Mouse (Mus musculus): Measurements from ENCODE around the gene Zbtb7b. TPM values are rescaled to one million over a fixed set of nuclear protein-coding genes. Genes with fewer than 3 reads are reported as not detected.
A peak's percentile ranks its signal among the peaks of the same experiment; 100 is the strongest.

Gene Zbtb7b
- polyA plus RNA-seq, 1 experiment from 2014 or later: 8.2 TPM

DNA sequence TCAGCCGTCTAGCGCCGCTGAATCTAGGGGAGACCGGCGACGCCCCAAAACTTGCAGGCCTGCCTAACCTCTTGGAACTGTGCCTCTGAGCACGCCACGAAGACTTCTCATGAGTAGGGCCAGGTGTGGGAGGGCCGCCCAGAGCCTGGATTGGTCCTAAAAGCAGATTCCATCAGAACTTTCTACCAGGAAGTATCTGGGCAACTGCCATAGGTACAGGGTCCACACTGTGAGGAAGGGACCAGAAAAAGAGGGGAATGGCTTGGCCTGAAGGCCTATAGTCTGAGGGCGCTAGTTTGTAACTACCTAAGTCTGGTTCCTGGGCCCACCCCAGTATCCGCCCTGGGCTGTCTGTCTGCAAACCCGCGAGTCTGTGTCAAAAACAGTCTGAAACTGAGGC, 63.0 kb downstream of the Zbtb7b start:
- Histone ChIP-seq H3K4me2 (replicated peaks) (no peak overlapping the region), H3K27ac (replicated peaks) (peak overlapping the region; percentile 39), H3K27me3 (no peaks in the 10 kb centered on the region), H3K36me3 (peaks cover 30% of the 10 kb centered on the region), H3K9ac (no peak overlapping the region), H3K9me3 (replicated peaks) (no peaks in the 10 kb centered on the region), H3K4me1 (peaks cover 42% of the 10 kb centered on the region), H3K4me3 (replicated peaks) (no peak overlapping the region)
- WGBS: 46% methylated on average over 13 of the region's 13 CpGs
- ATAC-seq (ENCODE audit: insufficient number of reproducible peaks, low FRiP score, low TSS enrichment, low read depth): no peak

DNA sequence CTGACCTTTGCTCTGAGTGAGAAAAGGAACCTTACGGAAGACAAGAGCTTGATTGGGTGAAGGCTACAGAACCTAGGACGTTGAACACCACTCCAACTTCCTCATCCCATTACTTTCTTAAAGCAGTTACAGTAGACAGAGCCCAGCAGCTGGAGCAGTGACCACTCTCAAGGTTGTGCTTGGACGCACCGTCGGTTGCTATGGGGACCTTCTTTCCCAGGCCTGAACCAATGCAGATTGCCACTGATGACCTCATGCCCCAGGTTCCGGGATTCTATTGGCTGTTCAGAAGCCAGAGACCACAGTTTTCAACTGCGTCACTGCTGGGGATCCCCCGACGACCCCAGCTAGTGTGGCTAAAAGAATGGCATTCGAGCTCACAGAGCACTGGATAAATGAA, 63.6 kb downstream of the Zbtb7b start:
- Histone ChIP-seq H3K36me3 (peaks cover 30% of the 10 kb centered on the region), H3K27me3 (no peaks in the 10 kb centered on the region), H3K4me1 (peaks cover 36% of the 10 kb centered on the region), H3K9me3 (replicated peaks) (no peaks in the 10 kb centered on the region), H3K4me3 (replicated peaks) (no peak overlapping the region), H3K27ac (replicated peaks) (peak overlapping the region; percentile 34; the same call in 1 of the 2 replicates), H3K9ac (no peak overlapping the region), H3K4me2 (replicated peaks) (no peak overlapping the region)
- WGBS: 29% methylated on average over 10 of the region's 10 CpGs
- no peak for ATAC-seq (ENCODE audit: insufficient number of reproducible peaks, low FRiP score, low TSS enrichment, low read depth)

DNA sequence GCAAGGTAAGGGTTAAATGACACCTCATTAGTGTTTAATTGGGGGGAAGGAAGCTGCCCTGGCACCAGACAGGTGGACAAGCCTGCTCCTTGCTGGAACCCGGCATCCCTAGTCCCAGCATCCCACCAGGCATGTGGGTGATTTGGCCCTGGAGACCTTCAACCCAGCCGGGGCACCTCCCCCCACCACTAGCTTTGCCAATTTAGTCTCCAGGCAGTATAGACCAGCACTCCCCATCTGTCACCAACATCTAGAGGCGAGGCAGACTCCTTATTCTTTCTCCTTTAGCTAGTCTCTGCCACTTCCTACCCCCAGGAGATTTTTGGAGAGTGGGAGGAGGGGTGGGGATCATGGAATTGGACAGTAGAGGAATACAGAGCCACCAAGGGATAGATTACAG, 64.2 kb downstream of the Zbtb7b start:
- Histone ChIP-seq H3K9me3 (replicated peaks) (no peaks in the 10 kb centered on the region), H3K9ac (no peak overlapping the region), H3K27me3 (no peaks in the 10 kb centered on the region), H3K4me3 (replicated peaks) (no peak overlapping the region), H3K4me1 (peaks cover 31% of the 10 kb centered on the region), H3K27ac (replicated peaks) (no peak overlapping the region), H3K36me3 (peaks cover 28% of the 10 kb centered on the region), H3K4me2 (replicated peaks) (no peak overlapping the region)
- 42% methylated on average over 3 of the region's 3 CpGs for WGBS
- no peak for ATAC-seq (ENCODE audit: insufficient number of reproducible peaks, low FRiP score, low TSS enrichment, low read depth)

DNA sequence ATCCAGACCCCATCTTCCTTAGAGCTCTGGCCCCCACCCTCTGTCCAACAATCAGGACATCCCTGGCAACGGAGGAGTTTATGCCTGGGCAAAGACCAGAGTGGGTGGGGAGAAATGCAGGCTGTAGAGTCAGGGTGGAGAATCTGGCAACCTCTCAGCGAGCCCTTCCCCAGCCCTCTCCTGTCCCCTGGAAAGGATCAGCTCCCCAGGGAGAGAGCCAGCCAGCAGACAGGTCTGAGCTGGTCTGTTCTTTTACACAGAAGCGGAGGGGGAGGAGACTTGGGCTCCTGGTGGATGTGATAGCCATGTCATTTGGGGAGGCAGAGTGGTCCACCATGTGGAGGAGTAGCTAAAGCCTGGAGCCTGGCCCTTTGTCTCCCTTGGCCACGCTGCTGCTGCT, 66.0 kb downstream of the Zbtb7b start:
- Histone ChIP-seq H3K4me1 (peaks cover 31% of the 10 kb centered on the region), H3K9ac (no peak overlapping the region), H3K9me3 (replicated peaks) (no peaks in the 10 kb centered on the region), H3K27ac (replicated peaks) (peak overlapping the region; percentile 80), H3K36me3 (peaks cover 11% of the 10 kb centered on the region; the same call in 1 of the 2 replicates), H3K4me2 (replicated peaks) (peak overlapping the region; percentile 21; the same call in 1 of the 2 replicates), H3K4me3 (replicated peaks) (no peak overlapping the region), H3K27me3 (no peaks in the 10 kb centered on the region)
- 13% methylated on average over 4 of the region's 4 CpGs for WGBS
- ATAC-seq (ENCODE audit: insufficient number of reproducible peaks, low FRiP score, low TSS enrichment, low read depth): peak; percentile 49; the same call in 1 of the 2 replicates

Other genes starting within 250 kb of the Zbtb7b start
- 3.0 and 3.2 TPM in 2 replicates for gene Hcn3, start 234.6 kb downstream of the Zbtb7b start, polyA plus RNA-seq (2015; fragmentation: Nextera tagmentation; extraction: Ambion mirVana)
- 29.9 and 33.6 TPM in 2 replicates for gene Clk2, start 230.0 kb downstream of the Zbtb7b start, polyA plus RNA-seq (2015; fragmentation: Nextera tagmentation; extraction: Ambion mirVana)
- gene Scamp3, start 217.3 kb downstream of the Zbtb7b start, polyA plus RNA-seq (2015; fragmentation: Nextera tagmentation; extraction: Ambion mirVana): 108 and 109 TPM in 2 replicates
- 34.9 and 37.0 TPM in 2 replicates for gene Fam189b, start 211.6 kb downstream of the Zbtb7b start, polyA plus RNA-seq (2015; fragmentation: Nextera tagmentation; extraction: Ambion mirVana)
- 49.0 and 55.6 TPM in 2 replicates for gene Gba, start 191.8 kb downstream of the Zbtb7b start, polyA plus RNA-seq (2015; fragmentation: Nextera tagmentation; extraction: Ambion mirVana)
- gene Thbs3, start 179.6 kb downstream of the Zbtb7b start, polyA plus RNA-seq (2015; fragmentation: Nextera tagmentation; extraction: Ambion mirVana): 47.1 and 59.7 TPM in 2 replicates
- gene Mtx1, start 167.7 kb downstream of the Zbtb7b start, polyA plus RNA-seq (2015; fragmentation: Nextera tagmentation; extraction: Ambion mirVana): 173 and 196 TPM in 2 replicates
- gene Muc1, start 165.7 kb downstream of the Zbtb7b start, polyA plus RNA-seq (2015; fragmentation: Nextera tagmentation; extraction: Ambion mirVana): 4.0 and 10.2 TPM in 2 replicates
- 294 and 310 TPM in 2 replicates for gene Krtcap2, start 148.8 kb downstream of the Zbtb7b start, polyA plus RNA-seq (2015; fragmentation: Nextera tagmentation; extraction: Ambion mirVana)
- gene Trim46, start 148.5 kb downstream of the Zbtb7b start, polyA plus RNA-seq (2015; fragmentation: Nextera tagmentation; extraction: Ambion mirVana): 5.0 and 5.9 TPM in 2 replicates
- gene Dpm3, start 135.4 kb downstream of the Zbtb7b start, polyA plus RNA-seq (2015; fragmentation: Nextera tagmentation; extraction: Ambion mirVana): 150 and 173 TPM in 2 replicates
- gene Slc50a1, start 124.2 kb downstream of the Zbtb7b start, polyA plus RNA-seq (2015; fragmentation: Nextera tagmentation; extraction: Ambion mirVana): 71.8 and 72.2 TPM in 2 replicates
- gene Efna1, start 113.6 kb downstream of the Zbtb7b start, polyA plus RNA-seq (2015; fragmentation: Nextera tagmentation; extraction: Ambion mirVana): 55.8 and 57.4 TPM in 2 replicates
- gene Efna3, start 71.8 kb downstream of the Zbtb7b start, polyA plus RNA-seq (2015; fragmentation: Nextera tagmentation; extraction: Ambion mirVana): 42.3 and 47.2 TPM in 2 replicates
- 28.1 and 31.0 TPM in 2 replicates for gene Efna4, start 56.7 kb downstream of the Zbtb7b start, polyA plus RNA-seq (2015; fragmentation: Nextera tagmentation; extraction: Ambion mirVana)
- gene Adam15, start 44.8 kb downstream of the Zbtb7b start, polyA plus RNA-seq (2015; fragmentation: Nextera tagmentation; extraction: Ambion mirVana): 93.2 and 96.1 TPM in 2 replicates
- gene Dcst2, start 32.8 kb downstream of the Zbtb7b start, polyA plus RNA-seq (2015; fragmentation: Nextera tagmentation; extraction: Ambion mirVana): 0.13 and 0.21 TPM in 2 replicates
- gene Dcst1, start 29.5 kb downstream of the Zbtb7b start, polyA plus RNA-seq (2015; fragmentation: Nextera tagmentation; extraction: Ambion mirVana): 0.46 and 0.64 TPM in 2 replicates
- gene Lenep, start 8.0 kb upstream of the Zbtb7b start, polyA plus RNA-seq (2015; fragmentation: Nextera tagmentation; extraction: Ambion mirVana): 0.25 and 0.91 TPM in 2 replicates
- gene Flad1, start 17.1 kb upstream of the Zbtb7b start, polyA plus RNA-seq (2015; fragmentation: Nextera tagmentation; extraction: Ambion mirVana): 28.5 and 34.6 TPM in 2 replicates
- 342 and 356 TPM in 2 replicates for gene Cks1b, start 23.6 kb upstream of the Zbtb7b start, polyA plus RNA-seq (2015; fragmentation: Nextera tagmentation; extraction: Ambion mirVana)
- gene Shc1, start 23.7 kb upstream of the Zbtb7b start, polyA plus RNA-seq (2015; fragmentation: Nextera tagmentation; extraction: Ambion mirVana): 110 and 113 TPM in 2 replicates
- gene Pygo2, start 35.4 kb upstream of the Zbtb7b start, polyA plus RNA-seq (2015; fragmentation: Nextera tagmentation; extraction: Ambion mirVana): 47.7 and 51.3 TPM in 2 replicates
- 38.3 and 40.4 TPM in 2 replicates for gene Pbxip1, start 41.9 kb upstream of the Zbtb7b start, polyA plus RNA-seq (2015; fragmentation: Nextera tagmentation; extraction: Ambion mirVana)
- 51.3 and 59.1 TPM in 2 replicates for gene Pmvk, start 59.8 kb upstream of the Zbtb7b start, polyA plus RNA-seq (2015; fragmentation: Nextera tagmentation; extraction: Ambion mirVana)
- gene Kcnn3, start 125.4 kb upstream of the Zbtb7b start, polyA plus RNA-seq (2015; fragmentation: Nextera tagmentation; extraction: Ambion mirVana): 2.7 and 4.3 TPM in 2 replicates